Mouse (Mus musculus) CH12.LX (cell line): Measurements from ENCODE around the gene Kif6. TPM values are rescaled to one million over a fixed set of nuclear protein-coding genes. Genes with fewer than 3 reads are reported as not detected.

ENCODE experiments used
- DNase-seq: peaks from one replicate; pipeline ENCODE4 v3.0.0-alpha.2; 2013; ENCODE audit errors: extremely low read depth
- H3K27ac ChIP-seq: 2 replicates; pipeline ENCODE4 v1.5.1; 2012; ENCODE audit warnings: low read depth, mild to moderate bottlenecking, control low read depth, moderate library complexity; ENCODE audit not compliant: insufficient read depth
- H3K27me3 ChIP-seq: replicated peaks from 2 replicates; pipeline ENCODE3; 2012; ENCODE audit warnings: inconsistent platforms
- H3K36me3 ChIP-seq, 2 experiments: replicated peaks in 1 of 2; 2 replicates each; pipeline versions ENCODE3 to v1.6.1; 2012; ENCODE audit warnings: inconsistent platforms in 1 of 2, low read length in 1 of 2, mild to moderate bottlenecking in 1 of 2, mixed read lengths in 1 of 2, moderate library complexity in 1 of 2; ENCODE audit not compliant: control insufficient read depth in 1 of 2, insufficient read depth in 1 of 2
- H3K4me1 ChIP-seq, 2 experiments: 2 replicates each; pipeline ENCODE4 v1.6.1; 2012; ENCODE audit warnings: inconsistent platforms in 1 of 2, moderate library complexity in 1 of 2; ENCODE audit not compliant: insufficient read depth in 2 of 2, control insufficient read depth in 1 of 2
- H3K4me2 ChIP-seq: 2 replicates; pipeline ENCODE4 v1.6.1; 2012; ENCODE audit warnings: low read depth, mild to moderate bottlenecking, control low read depth; ENCODE audit not compliant: poor library complexity, insufficient read depth, severe bottlenecking
- H3K4me3 ChIP-seq, 3 experiments: fragments of 150-350 bp in 1 of 3; sonication (generic) in 1 of 3; replicated peaks in 1 of 3; 2 replicates each; pipeline versions ENCODE3 to v1.5.1; 2011 to 2012; ENCODE audit warnings: low read depth in 2 of 3, low read length in 2 of 3, mild to moderate bottlenecking in 2 of 3, moderate library complexity in 2 of 3, control low read depth in 1 of 3, improper control_type of control experiment in 1 of 3, inconsistent platforms in 1 of 3, mixed read lengths in 1 of 3; ENCODE audit not compliant: poor library complexity in 1 of 3
- H3K79me2 ChIP-seq: replicated peaks from 2 replicates; pipeline ENCODE4 v1.6.1; 2012; ENCODE audit warnings: mild to moderate bottlenecking, moderate library complexity; ENCODE audit not compliant: control insufficient read depth, poor library complexity, insufficient read depth, severe bottlenecking; ENCODE audit errors: extremely low read depth
- H3K9ac ChIP-seq: 2 replicates; pipeline ENCODE4 v1.6.1; 2012; ENCODE audit warnings: low read depth, mild to moderate bottlenecking, control low read depth, moderate library complexity; ENCODE audit not compliant: insufficient read depth
- H3K9me3 ChIP-seq: replicated peaks from 2 replicates; pipeline ENCODE3; 2012; ENCODE audit warnings: low read length, inconsistent platforms, mixed read lengths
- BHLHE40 ChIP-seq: IDR thresholded peaks from 2 replicates; pipeline ENCODE4 v1.6.1; 2011; ENCODE audit warnings: mild to moderate bottlenecking, low read depth, low read length, improper control_type of control experiment
- CHD1 ChIP-seq: IDR thresholded peaks from 2 replicates; pipeline ENCODE4 v1.6.1; 2012; ENCODE audit warnings: low read depth, low read length, improper control_type of control experiment, inconsistent platforms
- CTCF ChIP-seq, 2 experiments: IDR thresholded peaks in 1 of 2; conservative IDR thresholded peaks in 1 of 2; 2 replicates each; pipeline ENCODE4 v1.5.1; 2011 to 2012; ENCODE audit warnings: low read depth in 2 of 2, low read length in 2 of 2, improper control_type of control experiment in 1 of 2, inconsistent platforms in 1 of 2, mild to moderate bottlenecking in 1 of 2, moderate library complexity in 1 of 2
- E2F4 ChIP-seq: IDR thresholded peaks from 2 replicates; pipeline ENCODE4 v1.6.1; 2011; ENCODE audit warnings: low read depth, low read length, improper control_type of control experiment; ENCODE audit not compliant: insufficient replicate concordance
- ELF1 ChIP-seq: IDR thresholded peaks from 2 replicates; pipeline ENCODE4 v1.6.1; 2014; ENCODE audit warnings: low read depth, mild to moderate bottlenecking, inconsistent platforms, low read length, improper control_type of control experiment
- EP300 ChIP-seq: IDR thresholded peaks from 2 replicates; pipeline ENCODE4 v1.6.1; 2011; ENCODE audit warnings: low read length, improper control_type of control experiment
- ETS1 ChIP-seq: conservative IDR thresholded peaks from 2 replicates; pipeline ENCODE4 v1.6.1; 2012; ENCODE audit warnings: low read depth, mild to moderate bottlenecking, inconsistent platforms, low read length, improper control_type of control experiment, moderate library complexity
- HCFC1 ChIP-seq: IDR thresholded peaks from 2 replicates; pipeline ENCODE4 v1.6.1; 2012; ENCODE audit warnings: low read depth, mild to moderate bottlenecking, inconsistent platforms, low read length, improper control_type of control experiment
- IRF4 ChIP-seq: IDR thresholded peaks from 2 replicates; pipeline ENCODE4 v1.6.1; 2014; ENCODE audit warnings: low read depth, mild to moderate bottlenecking, inconsistent platforms, low read length, improper control_type of control experiment
- KAT2A ChIP-seq: IDR thresholded peaks from 2 replicates; pipeline ENCODE4 v1.6.1; 2012; ENCODE audit warnings: low read length, improper control_type of control experiment, inconsistent platforms; ENCODE audit not compliant: insufficient replicate concordance
- MAFK ChIP-seq: IDR thresholded peaks from 2 replicates; pipeline ENCODE4 v1.6.1; 2011; ENCODE audit warnings: low read length, improper control_type of control experiment; ENCODE audit not compliant: insufficient replicate concordance
- MAX ChIP-seq: IDR thresholded peaks from 2 replicates; pipeline ENCODE4 v1.6.1; 2011; ENCODE audit warnings: low read length, improper control_type of control experiment
- MAZ ChIP-seq: IDR thresholded peaks from 2 replicates; pipeline ENCODE4 v1.6.1; 2012; ENCODE audit warnings: low read depth, mild to moderate bottlenecking, inconsistent platforms, low read length, improper control_type of control experiment, moderate library complexity
- MXI1 ChIP-seq: IDR thresholded peaks from 2 replicates; pipeline ENCODE4 v1.6.1; 2011; ENCODE audit warnings: mild to moderate bottlenecking, low read depth, low read length, improper control_type of control experiment
- NRF1 ChIP-seq: IDR thresholded peaks from 2 replicates; pipeline ENCODE4 v1.6.1; 2014; ENCODE audit warnings: low read depth, mild to moderate bottlenecking, inconsistent platforms, low read length, improper control_type of control experiment, moderate library complexity
- PAX5 ChIP-seq: IDR thresholded peaks from 2 replicates; pipeline ENCODE4 v1.6.1; 2012; ENCODE audit warnings: low read length, inconsistent platforms, mixed read lengths
- TCF12 ChIP-seq: IDR thresholded peaks from 2 replicates; pipeline ENCODE4 v1.6.1; 2014; ENCODE audit warnings: low read depth, mild to moderate bottlenecking, inconsistent platforms, low read length, improper control_type of control experiment
- UBTF ChIP-seq: IDR thresholded peaks from 2 replicates; pipeline ENCODE4 v1.6.1; 2012; ENCODE audit warnings: low read depth, mild to moderate bottlenecking, inconsistent platforms, low read length, improper control_type of control experiment, moderate library complexity
- USF1 ChIP-seq: IDR thresholded peaks from 2 replicates; pipeline ENCODE4 v1.6.1; 2014; ENCODE audit warnings: low read depth, mild to moderate bottlenecking, inconsistent platforms, low read length, improper control_type of control experiment
- ZKSCAN1 ChIP-seq: IDR thresholded peaks from 2 replicates; pipeline ENCODE4 v1.6.1; 2012; ENCODE audit warnings: low read depth, inconsistent platforms, low read length, improper control_type of control experiment, borderline replicate concordance
- ZMIZ1 ChIP-seq: IDR thresholded peaks from 2 replicates; pipeline ENCODE4 v1.6.1; 2012; ENCODE audit warnings: low read depth, mild to moderate bottlenecking, inconsistent platforms, low read length, improper control_type of control experiment
- ZNF384 ChIP-seq: IDR thresholded peaks from 2 replicates; pipeline ENCODE4 v1.6.1; 2012; ENCODE audit warnings: low read depth, low read length, improper control_type of control experiment, inconsistent platforms
- dilution Hi-C: fragments of 300-500 bp; cut with MboI; formaldehyde crosslinking; loops from 2 replicates; pipeline ENCODE4 v1.14.3; 2020; ENCODE audit warnings: low sequenced_read_pairs; ENCODE audit not compliant: extremely low pct_unique_long_range_greater_than_20kb, extremely low pct_ligation_motif_present
- in situ Hi-C: fragments of 300-500 bp; cut with MboI; formaldehyde crosslinking; loops from 3 replicates; pipeline ENCODE4 v1.14.3; 2019; ENCODE audit warnings: low sequenced_read_pairs, low pct_ligation_motif_present, low pct_unique_long_range_greater_than_20kb, mixed read lengths
- polyA plus RNA-seq: library from polyadenylated mRNA; unstranded; fragments of >175 nt; gene quantifications from 2 replicates; pipeline ENCODE4 v1.2.1, GENCODE M21; 2012; ENCODE audit warnings: low read depth; ENCODE audit not compliant: insufficient read length
- total RNA-seq, 2 experiments: library from RNA; depleted of rRNA; stranded (reverse); fragments of 300-350 nt in 1 of 2; fragments of >200 nt in 1 of 2; gene quantifications; 2 replicates each; pipeline ENCODE4 v1.2.3; 2012 to 2014

The Kif6 gene
- total and polyA plus RNA-seq, 3 experiments: not detected

DNA sequence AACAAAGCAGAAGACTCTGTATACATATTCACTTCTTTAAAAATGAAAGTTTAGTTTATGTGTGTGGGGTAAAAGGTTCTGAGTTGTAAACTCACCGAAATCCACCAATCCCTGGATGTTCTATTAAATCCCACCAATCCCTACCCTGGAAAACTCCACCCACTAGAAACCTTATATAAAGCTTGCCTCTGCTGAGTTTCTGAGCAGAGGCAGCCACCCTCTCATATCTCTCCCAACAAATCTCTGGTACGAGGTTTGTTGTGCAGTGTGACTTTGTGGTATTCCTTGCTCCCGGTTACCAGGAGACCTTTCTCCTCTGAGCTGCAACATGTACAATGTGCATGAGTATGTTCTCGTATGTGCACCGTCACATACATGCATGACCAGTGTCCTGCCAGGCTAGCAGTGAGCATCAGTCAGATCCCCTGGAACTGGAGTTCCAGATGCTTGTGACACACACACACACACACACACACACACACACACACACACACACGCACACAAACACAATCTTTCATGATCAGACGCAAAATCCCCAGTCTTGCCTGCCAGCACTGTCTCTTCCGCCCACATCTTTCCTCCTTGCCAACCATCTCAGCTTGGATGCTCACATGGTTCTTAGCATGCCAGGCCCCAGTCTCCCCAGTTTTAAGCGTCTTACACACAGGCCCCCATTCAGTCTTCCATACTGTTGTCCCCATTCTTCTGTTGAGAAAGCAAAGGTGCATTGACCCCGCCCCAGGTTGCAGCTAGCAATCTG is 245.3 kb downstream of the Kif6 start:
- TF ChIP-seq PAX5 (no peak), BHLHE40 (no peak), MAX (no peak), ZNF384 (no peak), KAT2A (no peak), EP300 (no peak), ELF1 (no peak), CTCF (conservative IDR thresholded peaks at IDR 0.05 in 1 of 2, IDR thresholded peaks at IDR 0.05 in 1 of 2; ENCODE audit: low read depth in 2 of 2, low read length in 2 of 2) (no peak), ZKSCAN1 (no peak), ZMIZ1 (no peak), HCFC1 (no peak), ETS1 (no peak), NRF1 (no peak), UBTF (no peak), USF1 (no peak), MAZ (no peak), CHD1 (no peak), TCF12 (no peak)
- in situ Hi-C loops: no loop called here
- H3K4me2 ChIP-seq: no peak overlapping the region

DNA sequence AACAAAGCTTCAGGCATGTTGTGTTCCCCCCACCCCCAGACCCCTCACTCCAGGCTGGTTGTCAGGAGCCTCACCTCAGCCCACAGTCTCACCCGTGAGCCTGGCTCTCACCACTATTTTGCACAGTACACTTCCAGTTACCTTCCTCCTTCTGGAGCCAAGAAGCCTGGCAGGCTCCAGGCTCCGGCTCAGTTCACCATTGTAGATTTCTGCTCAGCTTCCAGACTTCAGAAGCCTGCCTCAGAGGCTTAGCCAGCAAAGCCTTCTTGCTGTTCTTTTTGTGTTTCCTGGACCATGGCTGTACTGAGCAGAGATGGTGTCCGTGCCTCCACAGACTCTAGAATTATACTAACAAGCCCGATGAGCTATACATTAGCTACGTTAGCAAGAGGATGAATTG is 248.7 kb downstream of the Kif6 start:
- Histone ChIP-seq H3K79me2 (no peaks in the 10 kb centered on the region), H3K4me3 (no peak overlapping the region), H3K9ac (no peak overlapping the region), H3K4me1 (no peaks in the 10 kb centered on the region), H3K36me3 (no peaks in the 10 kb centered on the region), H3K27me3 (peaks cover 25% of the 10 kb centered on the region), H3K4me2 (no peak overlapping the region), H3K9me3 (peaks cover 2% of the 10 kb centered on the region), H3K27ac (no peak overlapping the region)
- no peak for DNase-seq
- TF ChIP-seq ELF1 (no peak), MAX (no peak), E2F4 (no peak), MAFK (no peak), EP300 (no peak), TCF12 (no peak), MXI1 (no peak), CHD1 (no peak), IRF4 (no peak), UBTF (no peak)
- dilution Hi-C loops (no loop called here), in situ Hi-C loops (no loop called here)

More for the DNA sequence above, 245.3 kb downstream of the Kif6 start:
- no peaks in the 10 kb centered on the region for H3K79me2 ChIP-seq
- DNase-seq: no peak
- no peak overlapping the region for H3K27ac ChIP-seq
- H3K27me3 ChIP-seq: peaks cover 17% of the 10 kb centered on the region
- no peaks in the 10 kb centered on the region for H3K36me3 ChIP-seq
- H3K4me1 ChIP-seq: peaks cover 0 to 3% of the 10 kb centered on the region in 2 experiments; a peak in 2 of 4 replicates
- dilution Hi-C loops: no loop called here
- peaks cover 2% of the 10 kb centered on the region for H3K9me3 ChIP-seq
- H3K4me3 ChIP-seq: no peak overlapping the region
- no peak overlapping the region for H3K9ac ChIP-seq
